ENCODE assay signal across 8 mouse cellular contexts in the genomic region with DNA sequence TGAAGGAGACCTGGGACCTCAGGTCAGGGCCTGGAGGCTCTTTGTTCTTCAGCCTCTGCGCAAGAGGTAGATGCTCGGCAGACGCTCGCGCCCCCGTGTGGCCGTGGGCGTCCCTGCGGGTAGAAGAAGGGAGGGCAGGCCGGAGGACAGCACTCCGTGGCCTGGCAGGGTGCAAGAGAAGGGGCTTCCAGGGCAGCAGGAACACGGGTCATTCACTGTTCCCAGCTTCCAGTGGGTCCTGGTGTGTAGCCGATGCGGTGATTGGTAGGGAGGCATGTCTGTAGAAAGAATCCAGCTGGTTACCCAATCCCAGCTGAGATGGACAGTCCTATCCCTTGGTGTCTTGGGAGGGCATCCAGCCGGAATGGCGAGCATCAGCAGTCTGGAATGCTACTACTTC.
DNase-seq lines count a peak whose midpoint lies in the region; ATAC-seq and TF ChIP-seq lines count a peak whose summit lies in the region.

No protein-coding gene starts in this region.

- peak; percentile 78 to 90 for DNase-seq in adrenal gland, adult (ENCODE audit: inconsistent age in 2 of 2, low spot score in 1 of 2)
- DNase-seq in adrenal gland, adult 8-10 months, result no peak
- peak; percentile 50 for DNase-seq in cerebellum, adult 9-11 months
- DNase-seq in gastrocnemius, adult 2 months, result peak; percentile 84
- peak; percentile 64 for DNase-seq in midbrain, postnatal 0 days (ENCODE audit: low spot score)
- peak; percentile 56 for DNase-seq in splenic B cell, adult 2 months (ENCODE audit: low read depth, low spot score)

- H3K36me3 ChIP-seq in intestine, embryonic 15.5 days, result no peaks in the 10 kb centered on the region
- no peaks in the 10 kb centered on the region for H3K36me3 ChIP-seq in limb, embryonic 12.5 days
- no peaks in the 10 kb centered on the region for H3K36me3 ChIP-seq in midbrain, postnatal 0 days (ENCODE audit: insufficient read depth, low read length)
- H3K36me3 ChIP-seq in splenic B cell, adult 2 months (ENCODE audit: control insufficient read depth, insufficient read depth, low read length, poor library complexity, severe bottlenecking), result no peaks in the 10 kb centered on the region

- ATAC-seq in intestine, embryonic 15.5 days, result peak; percentile 47
- ATAC-seq in limb, embryonic 12.5 days (ENCODE audit: insufficient number of reproducible peaks, insufficient read depth, low FRiP score, low TSS enrichment, low read depth), result 0 out of 2 replicates have a peak, but pooled peaks have one; percentile 43
- ATAC-seq in midbrain, postnatal 0 days (ENCODE audit: low FRiP score), result no peak

- intact Hi-C loops in gastrocnemius, adult 2 months (cut with DNase I), result loop anchor here (2.0 to 5.0 kb wide), 2 partner anchors 199 to 620 kb away; no protein-coding TSS in a partner anchor

- H3K9ac ChIP-seq in intestine, embryonic 15.5 days, result no peak overlapping the region
- no peak overlapping the region for H3K9ac ChIP-seq in limb, embryonic 12.5 days (replicated peaks)
- H3K9ac ChIP-seq in midbrain, postnatal 0 days (replicated peaks; ENCODE audit: low read length, poor library complexity, severe bottlenecking), result no peak overlapping the region

- H3K9me3 ChIP-seq in intestine, embryonic 15.5 days, result no peaks in the 10 kb centered on the region
- no peaks in the 10 kb centered on the region for H3K9me3 ChIP-seq in limb, embryonic 12.5 days
- H3K9me3 ChIP-seq in midbrain, postnatal 0 days (ENCODE audit: low read length), result no peaks in the 10 kb centered on the region

- peak; percentile 99; the same call in 1 of the 2 replicates for TF ChIP-seq CTCF in gastrocnemius, adult 2 months (IDR thresholded peaks at IDR 0.05)
- peak; percentile 87 for TF ChIP-seq CTCF in midbrain, postnatal 0 days (IDR thresholded peaks at IDR 0.05)

- WGBS in intestine, embryonic 15.5 days, result 10% methylated on average over 16 of the region's 16 CpGs
- WGBS in limb, embryonic 12.5 days, result 17% methylated on average over 16 of the region's 16 CpGs
- 12% methylated on average over 16 of the region's 16 CpGs for WGBS in midbrain, postnatal 0 days

- no peak overlapping the region for H3K27ac ChIP-seq in gastrocnemius, adult 2 months
- H3K27ac ChIP-seq in intestine, embryonic 15.5 days, result no peak overlapping the region
- no peak overlapping the region for H3K27ac ChIP-seq in limb, embryonic 12.5 days
- no peak overlapping the region for H3K27ac ChIP-seq in midbrain, postnatal 0 days (ENCODE audit: low read depth, low read length)

- H3K4me3 ChIP-seq in gastrocnemius, adult 2 months, result no peak overlapping the region
- no peak overlapping the region for H3K4me3 ChIP-seq in intestine, embryonic 15.5 days (replicated peaks)
- H3K4me3 ChIP-seq in limb, embryonic 12.5 days (replicated peaks), result no peak overlapping the region
- no peak overlapping the region for H3K4me3 ChIP-seq in midbrain, postnatal 0 days (ENCODE audit: low read depth, low read length)

- peaks cover 7% of the 10 kb centered on the region; the same call in 1 of the 2 replicates for H3K4me1 ChIP-seq in intestine, embryonic 15.5 days (replicated peaks)
- H3K4me1 ChIP-seq in limb, embryonic 12.5 days (replicated peaks), result peaks cover 24% of the 10 kb centered on the region
- peaks cover 4% of the 10 kb centered on the region; the same call in 1 of the 2 replicates for H3K4me1 ChIP-seq in midbrain, postnatal 0 days (ENCODE audit: insufficient read depth, low read length)

- peak overlapping the region; percentile 9; the same call in 1 of the 2 replicates for H3K4me2 ChIP-seq in intestine, embryonic 15.5 days (replicated peaks)
- H3K4me2 ChIP-seq in limb, embryonic 12.5 days, result 0 out of 2 replicates have a peak overlapping the region, but pooled peaks have one; percentile 8
- no peak overlapping the region for H3K4me2 ChIP-seq in midbrain, postnatal 0 days (ENCODE audit: low read depth, low read length, poor library complexity, severe bottlenecking)

- H3K27me3 ChIP-seq in intestine, embryonic 15.5 days (replicated peaks), result no peaks in the 10 kb centered on the region
- H3K27me3 ChIP-seq in limb, embryonic 12.5 days, result peaks cover 18% of the 10 kb centered on the region; the same call in 1 of the 2 replicates
- H3K27me3 ChIP-seq in midbrain, postnatal 0 days (ENCODE audit: insufficient read depth, low read length), result peaks cover 3% of the 10 kb centered on the region; the same call in 1 of the 2 replicates
- H3K27me3 ChIP-seq in splenic B cell, adult 2 months (ENCODE audit: control insufficient read depth, insufficient read depth, low read length, poor library complexity, severe bottlenecking), result no peaks in the 10 kb centered on the region
